Mouse (Mus musculus): ENCODE measurements around the gene Lamc2.
"Not testable (repeated sequence)": the region's sequence is repeated elsewhere in the genome, so short reads cannot be mapped to it uniquely, and the experiment has no call there.

Gene Lamc2

DNA sequence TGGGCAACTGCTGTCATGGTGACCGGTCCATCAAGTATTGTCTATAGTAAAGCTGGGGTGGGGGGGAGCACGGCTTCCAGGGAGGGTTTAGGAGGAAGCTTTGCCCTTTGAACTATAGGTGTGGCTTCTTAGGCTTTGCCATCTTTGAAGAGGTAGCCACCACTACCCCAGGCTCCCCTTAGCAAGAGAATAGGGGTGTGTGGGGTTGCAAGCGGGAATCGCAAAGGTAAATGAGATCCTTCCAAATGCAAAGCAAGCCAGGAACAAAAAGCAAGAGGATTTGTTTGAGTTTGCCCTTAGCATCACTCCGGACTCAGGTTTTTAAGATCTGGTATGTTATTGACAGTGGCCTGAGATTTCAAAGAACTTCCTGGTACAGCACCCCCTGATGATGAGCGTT is 90.9 kb downstream of the Lamc2 start:
- DNase-seq (ENCODE audit: low read depth), result no peak

DNA sequence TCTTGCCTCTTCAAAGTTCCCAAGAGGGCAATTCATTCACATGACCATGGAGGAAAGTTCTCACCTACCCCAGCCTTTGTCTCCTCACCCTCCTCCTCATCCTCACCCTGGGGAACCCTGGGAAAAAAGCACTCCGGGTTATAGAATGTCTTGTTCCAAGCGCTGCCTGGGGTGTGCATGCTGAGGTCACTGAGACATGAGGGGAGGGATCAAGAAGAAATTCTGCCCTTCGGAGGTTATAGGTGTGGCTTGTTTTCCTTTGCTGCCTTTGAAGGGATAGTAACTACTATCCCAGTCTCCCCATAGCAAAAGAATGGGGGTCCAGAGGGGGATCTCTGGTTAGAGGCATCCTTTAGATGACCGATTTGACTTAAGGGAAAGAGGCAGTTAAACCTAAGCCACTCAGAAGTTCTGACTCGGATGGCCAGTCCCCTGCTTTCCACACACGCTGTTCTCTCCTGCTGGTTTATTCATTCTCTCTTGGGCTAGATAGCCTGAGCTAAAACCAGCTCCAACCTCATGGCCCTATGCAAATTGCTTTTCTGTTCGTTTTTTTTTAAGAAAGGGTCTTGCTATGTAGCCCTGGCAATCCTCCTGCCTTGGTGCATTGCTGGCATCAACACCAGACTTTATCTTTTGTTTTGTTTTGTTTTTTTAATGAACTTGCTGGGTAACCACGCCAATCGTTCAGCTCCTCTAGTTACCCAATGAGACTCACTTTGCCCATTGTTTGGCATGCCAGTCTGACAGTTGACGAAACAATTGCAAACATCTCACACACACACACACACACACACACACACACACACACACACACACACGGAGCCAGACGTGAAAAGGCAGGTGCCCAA is 91.8 kb downstream of the Lamc2 start:
- no peak for DNase-seq (ENCODE audit: low read depth)

DNA sequence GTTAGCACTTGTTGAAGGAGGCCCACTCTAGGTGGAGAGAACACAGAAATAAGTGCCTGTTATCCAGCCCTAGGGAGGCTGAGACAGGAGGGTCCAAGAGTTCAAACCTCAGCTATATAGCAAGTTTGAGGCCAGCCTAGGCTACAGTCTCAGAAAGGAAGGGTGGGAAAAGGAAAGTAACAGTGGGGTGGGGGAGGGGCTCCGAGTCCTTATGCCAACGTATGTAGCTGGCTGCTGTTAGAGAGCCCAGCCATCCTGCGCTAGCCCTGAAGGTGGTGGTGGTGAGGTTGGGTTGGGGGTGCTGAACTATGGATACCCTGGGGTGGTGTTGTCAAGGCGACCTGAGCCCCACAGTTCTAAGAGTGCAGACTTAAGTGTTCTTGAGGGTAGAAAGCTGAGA is 92.7 kb downstream of the Lamc2 start:
- DNase-seq (ENCODE audit: low read depth), result no peak

DNA sequence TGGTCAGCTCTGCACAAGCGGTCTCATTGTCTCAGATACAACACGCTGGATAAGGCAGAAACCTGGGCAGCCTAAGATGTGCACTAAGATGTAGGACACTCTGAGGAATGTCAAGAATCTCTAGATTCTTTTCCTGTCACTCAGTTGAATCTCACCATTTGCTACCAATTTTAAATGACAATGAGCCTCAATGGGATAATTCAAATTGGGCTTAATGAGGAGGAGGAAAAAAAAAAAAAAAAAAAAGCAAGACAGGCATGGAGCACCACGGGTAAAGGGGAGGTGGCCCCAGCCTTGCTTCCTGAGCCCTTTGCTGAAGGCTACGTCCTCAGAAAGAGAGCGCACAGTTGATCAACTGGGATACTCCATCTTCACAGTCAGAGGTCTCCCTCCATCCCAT is 93.1 kb downstream of the Lamc2 start:
- DNase-seq (ENCODE audit: low read depth), result no peak

DNA sequence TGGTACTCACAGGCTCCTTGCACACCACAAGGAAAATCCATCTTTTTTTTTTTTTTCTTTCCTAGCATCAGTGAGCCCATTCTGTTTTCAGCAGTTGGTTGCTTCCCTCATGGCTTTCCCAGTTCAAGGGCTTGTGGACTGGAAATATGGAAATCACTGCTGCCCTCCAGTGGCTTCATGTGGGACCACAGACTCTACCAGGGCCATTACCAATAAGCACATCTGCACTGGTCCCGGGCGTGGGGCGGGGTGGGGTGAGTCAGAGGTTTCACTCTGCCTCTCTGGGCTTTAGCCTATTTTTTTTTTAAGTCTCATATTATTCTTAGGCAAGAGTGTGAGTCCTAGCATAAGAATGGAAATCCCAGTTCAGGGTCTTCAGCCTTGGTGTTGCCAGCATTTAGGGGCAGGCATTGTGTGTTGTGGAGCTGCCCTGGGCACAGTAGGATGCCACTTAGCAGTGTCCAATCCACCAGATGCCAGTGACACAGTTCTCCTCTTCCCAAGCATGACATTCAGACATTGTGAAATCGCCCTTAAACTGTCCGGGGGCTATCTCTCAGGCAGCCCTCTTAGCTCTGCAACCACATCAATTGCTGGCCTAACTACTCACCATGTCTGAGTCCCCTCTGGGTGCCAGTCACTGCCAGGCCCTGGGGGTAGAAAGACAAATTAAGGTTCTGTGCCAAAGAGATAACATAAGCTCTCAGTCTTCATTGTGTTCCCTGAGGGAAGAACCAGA is 93.8 kb downstream of the Lamc2 start:
- peak; percentile 50 for DNase-seq (ENCODE audit: low read depth)

DNA sequence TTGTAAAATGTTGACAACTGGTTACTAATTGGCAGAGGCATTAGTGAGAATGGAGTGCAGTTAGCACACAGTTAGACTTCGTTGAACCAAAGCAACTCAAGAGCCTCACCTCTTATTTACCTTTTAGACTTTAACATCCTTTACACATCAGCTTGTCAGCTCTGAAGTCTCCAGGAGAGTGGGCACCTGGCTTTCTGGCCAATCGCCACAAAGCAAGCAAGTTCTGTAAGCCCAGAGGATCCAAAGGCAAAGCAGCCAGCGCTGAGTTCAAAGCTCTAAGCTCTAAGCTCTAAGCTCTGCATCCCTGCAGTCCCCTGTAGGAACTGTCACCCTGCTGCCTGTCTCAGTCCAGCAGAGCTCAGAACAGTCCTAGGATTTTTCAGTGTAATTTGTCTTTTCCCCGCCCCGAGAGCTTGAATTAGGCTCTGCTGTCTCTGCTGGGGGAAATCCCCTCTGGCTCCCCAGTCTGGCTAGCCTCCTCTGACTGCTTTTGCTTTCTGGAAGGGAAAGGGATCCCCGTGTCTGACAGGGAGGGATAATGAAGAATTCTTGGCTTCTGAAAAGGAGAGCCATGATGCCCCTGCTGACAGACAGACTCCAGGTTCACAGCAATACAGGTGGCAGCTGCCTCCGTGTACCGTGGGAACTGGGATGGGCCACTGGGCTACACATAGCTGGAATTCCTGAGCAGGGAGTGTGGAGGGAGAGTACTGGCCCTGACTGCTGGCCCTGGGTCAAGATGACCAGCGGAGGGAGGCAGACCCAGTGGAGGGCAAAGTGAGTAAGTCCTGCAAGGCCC is 94.6 kb downstream of the Lamc2 start:
- DNase-seq (ENCODE audit: low read depth), result no peak

DNA sequence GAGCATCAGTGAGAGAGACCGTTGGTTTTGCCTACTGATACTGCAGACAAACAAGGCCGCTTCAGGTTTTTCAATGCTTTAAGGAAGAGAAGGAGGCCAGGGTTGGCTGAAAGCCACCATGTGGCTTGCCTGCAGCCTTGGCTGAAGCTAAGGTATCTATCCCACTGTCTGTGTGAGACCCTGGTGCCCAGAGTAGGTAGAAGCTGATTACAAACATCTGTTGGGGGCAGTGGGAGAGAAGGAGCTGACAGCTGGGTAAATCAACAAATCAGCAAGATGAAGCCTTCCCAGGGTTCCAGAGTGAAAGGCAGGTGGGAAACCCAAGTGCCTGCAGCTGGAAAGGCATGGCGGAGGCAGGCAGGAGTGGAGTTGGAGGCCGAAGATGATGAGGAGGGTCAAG is 95.4 kb downstream of the Lamc2 start:
- DNase-seq (ENCODE audit: low read depth), result no peak

DNA sequence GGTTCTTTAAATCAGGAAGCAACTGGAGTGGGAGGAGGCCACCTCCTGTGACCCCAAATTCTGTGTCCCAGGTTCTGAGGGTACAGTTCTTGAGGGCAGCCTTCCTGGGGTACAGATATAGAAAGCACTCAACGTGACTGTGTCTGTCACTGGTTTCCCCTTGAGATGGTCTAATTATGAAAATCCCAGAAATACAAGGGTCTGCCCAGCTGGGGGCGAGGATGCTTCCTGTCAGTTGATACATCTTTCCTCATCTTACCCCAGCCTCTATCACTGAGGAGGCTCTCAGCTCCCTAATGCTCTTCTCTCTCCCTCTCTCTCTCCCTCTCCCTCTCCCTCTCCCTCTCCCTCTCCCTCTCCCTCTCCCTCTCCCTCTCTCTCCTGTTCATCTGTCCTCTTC is 96.2 kb downstream of the Lamc2 start:
- DNase-seq (ENCODE audit: low read depth), result no peak

DNA sequence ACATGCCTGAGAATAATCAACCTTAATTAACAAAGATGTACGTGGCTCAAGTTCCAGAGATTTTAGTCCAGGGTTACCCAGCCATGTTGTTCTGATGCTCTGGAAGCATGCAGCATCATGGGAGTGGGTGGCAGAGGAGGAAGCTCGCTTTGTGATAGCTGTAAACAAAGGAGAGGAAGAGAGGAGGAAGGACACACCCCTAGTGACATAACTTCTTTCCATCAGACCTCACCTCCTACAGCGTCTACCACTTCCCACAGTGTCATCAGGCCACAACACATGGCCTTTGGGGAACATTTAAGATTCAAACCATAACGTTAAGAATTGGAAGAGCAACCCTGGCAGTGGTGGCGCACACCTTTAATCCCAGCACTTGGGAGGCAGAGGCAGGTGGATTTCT is 98.5 kb downstream of the Lamc2 start:
- no peak for DNase-seq (ENCODE audit: low read depth)

DNA sequence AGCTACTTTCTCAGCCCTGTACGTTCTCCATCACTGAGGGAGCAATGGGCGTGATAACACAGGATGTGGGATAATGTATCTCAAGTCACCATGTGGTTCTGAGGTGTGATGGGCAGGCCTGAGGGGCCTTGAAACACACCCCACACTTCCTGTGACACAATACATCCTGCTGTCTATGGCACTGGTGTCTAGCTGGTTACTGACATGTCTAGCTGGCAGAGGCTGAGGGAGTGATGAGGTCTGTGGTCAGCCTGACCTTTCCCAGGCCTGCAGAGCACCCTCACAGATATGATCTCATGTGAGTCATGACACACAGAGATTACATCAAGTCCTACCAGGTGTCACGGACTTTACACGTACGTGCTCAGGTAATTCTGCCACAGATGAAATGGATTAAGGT is 101.0 kb downstream of the Lamc2 start:
- no peak for DNase-seq (ENCODE audit: low read depth)

DNA sequence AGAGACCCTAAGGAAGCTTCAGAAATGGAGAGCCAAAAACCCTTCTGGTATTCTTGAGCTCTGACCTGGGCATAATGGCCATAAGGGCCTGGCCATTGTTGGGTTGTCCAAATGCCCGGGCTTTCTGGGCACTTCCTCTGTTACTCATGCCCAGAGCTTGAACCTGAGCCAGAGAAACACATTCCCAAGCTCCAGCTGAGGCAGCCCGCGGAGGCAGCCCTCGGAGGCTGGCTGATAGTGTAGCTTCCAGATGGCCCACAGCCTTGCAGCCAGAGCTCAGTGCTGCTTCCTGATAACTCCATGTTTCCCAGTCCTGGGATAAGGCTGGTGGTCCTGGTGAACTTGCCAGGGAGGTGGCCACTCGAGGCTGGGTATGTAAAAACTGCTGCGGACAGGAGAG is 102.1 kb downstream of the Lamc2 start:
- no peak for DNase-seq (ENCODE audit: low read depth)

DNA sequence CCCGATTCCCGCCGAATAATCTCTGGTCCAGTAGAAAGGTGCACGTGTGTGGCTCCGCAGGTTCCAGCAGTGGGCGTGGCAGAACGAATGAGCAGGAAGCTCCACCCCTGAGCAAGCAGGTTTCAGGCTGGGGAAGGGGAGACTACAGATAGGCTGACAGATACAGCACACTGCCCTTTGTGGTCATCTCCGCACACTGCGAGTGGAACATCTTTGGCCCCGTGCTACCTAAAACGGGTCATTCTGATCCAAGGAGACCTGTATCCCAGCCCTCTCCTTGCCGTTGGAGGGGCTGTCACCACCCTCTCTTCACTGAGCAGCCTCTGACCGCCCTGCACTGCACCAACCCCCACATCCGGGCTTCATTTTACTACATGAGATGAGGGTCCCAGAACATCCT is 103.0 kb downstream of the Lamc2 start:
- DNase-seq (ENCODE audit: low read depth), result not testable (repeated sequence)

DNA sequence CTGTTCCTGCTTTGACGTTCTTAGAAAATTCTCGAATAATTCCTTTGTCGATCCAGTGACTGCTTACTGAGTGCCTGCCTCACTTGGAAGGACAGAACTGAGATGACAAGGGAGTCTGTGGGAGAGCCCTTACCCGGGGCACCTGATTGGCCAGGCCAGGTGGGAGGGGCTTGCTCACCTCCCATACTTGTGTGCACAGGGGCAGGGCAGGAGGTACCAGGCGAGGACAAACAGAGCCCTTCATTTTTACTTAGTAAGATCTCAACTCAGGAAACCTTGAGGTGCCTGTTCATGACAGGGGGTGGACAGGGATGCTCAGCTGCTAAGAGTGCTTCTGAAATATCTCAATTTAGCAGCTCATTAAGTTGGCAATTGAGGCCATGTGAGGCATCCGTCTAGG is 110.3 kb downstream of the Lamc2 start:
- DNase-seq (ENCODE audit: low read depth), result no peak

DNA sequence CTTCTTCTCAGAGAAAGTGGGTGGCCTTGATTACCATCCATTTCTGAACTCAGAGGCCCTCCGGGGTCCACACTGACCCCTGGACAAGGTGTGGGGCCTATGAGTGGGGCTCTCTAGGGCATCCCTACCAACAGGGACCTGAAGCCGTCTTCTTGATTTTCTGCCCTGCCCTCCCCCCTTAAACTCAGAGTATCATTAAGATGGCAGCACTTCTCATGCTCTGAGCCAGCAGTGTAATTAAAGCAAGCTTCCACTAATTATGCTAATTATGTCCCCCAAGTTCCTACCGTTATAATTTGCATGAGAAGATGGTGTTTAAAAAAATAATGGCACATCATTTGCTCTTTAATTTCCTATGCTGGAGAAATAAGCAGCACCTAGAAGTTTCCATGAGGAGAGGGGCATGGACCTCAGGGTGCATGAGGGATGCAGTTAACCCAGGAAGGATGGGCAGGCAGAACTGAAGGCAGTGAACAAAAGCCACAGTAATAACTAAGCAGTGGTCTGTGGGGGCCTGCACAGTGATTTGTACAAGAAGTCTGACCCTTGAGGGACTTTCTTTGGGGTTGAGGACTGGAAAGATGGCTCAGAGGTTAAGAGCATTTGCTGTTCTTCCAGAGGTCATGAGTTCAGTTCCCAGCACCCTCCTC is 111.0 kb downstream of the Lamc2 start:
- no peak for DNase-seq (ENCODE audit: low read depth)

DNA sequence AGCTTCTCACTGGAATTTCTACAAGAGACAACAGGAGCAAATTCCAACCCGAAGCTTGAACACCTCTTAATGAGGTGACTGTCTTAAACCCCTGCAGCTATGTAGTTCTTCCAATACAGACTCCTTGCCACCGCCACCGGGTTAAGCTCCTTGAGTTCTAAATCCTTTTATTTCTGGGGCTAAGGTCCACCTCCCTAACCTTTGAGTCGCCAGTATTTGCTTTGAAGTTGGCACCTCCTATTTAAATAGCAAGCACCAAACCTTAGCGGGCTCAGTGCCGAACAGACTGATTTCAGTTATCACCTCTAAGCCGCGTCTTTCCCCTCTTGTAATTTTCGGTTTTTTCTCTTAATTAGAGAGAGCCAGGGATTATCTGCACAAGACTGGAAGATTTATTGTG is 112.8 kb downstream of the Lamc2 start:
- DNase-seq (ENCODE audit: low read depth), result no peak

Data from c-Kit-positive CD71-positive TER-119-negative erythroid progenitor cells, embryonic 14.5 days (primary cell).